Mouse (Mus musculus) ES-Bruce4 (cell line): Measurements from ENCODE around the gene Pgbd5.

ENCODE experiments used
- CTCF ChIP-seq: IDR thresholded peaks from one replicate; pipeline ENCODE4 v1.8.1; 2011; ENCODE audit warnings: low read depth, low read length
- EP300 ChIP-seq: IDR thresholded peaks from 2 replicates; pipeline ENCODE4 v1.6.1; 2011; ENCODE audit warnings: low read depth, low read length; ENCODE audit not compliant: insufficient read depth
- POLR2A ChIP-seq: IDR thresholded peaks from one replicate; pipeline ENCODE4 v1.8.1; 2011; ENCODE audit warnings: low read length; ENCODE audit not compliant: insufficient read depth

DNA sequence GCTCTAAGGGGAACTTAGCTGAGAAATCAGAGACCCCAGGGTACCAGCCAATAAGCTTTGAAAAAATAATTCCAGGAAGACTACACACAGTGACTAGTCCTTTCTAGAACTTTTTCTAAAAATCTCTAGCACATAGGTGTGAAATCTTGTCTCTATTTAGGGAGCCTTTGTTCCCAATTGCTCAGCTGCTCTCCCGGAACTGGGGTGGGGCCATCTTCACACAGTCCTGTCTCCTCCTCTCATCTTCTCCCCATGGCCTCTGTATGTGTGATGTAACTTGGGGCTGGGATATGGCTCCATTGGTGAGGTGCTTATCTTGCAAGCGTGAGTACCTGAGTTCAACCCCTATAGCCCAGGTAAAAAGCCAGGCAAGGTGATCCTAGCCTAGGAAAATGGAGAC, 25.2 kb upstream of the Pgbd5 start:
- TF ChIP-seq CTCF (no peak), POLR2A (no peak), EP300 (no peak)
